Mouse (Mus musculus) heart, embryonic 12.5 days (tissue): ENCODE measurements around the gene Adgrg6. TPM values are rescaled to one million over a fixed set of nuclear protein-coding genes. Genes with fewer than 3 reads are reported as not detected.

Experiments
- ATAC-seq: fragments of 200-750 bp; cut with Nextera tagmentation; 2 replicates; pipeline ENCODE4 v1.8.0; 2017; ENCODE audit warnings: moderate TSS enrichment, moderate library complexity; ENCODE audit not compliant: insufficient number of reproducible peaks, low FRiP score
- H3K27ac ChIP-seq: fragments of 300-500 bp; sonication (generic); 2 replicates; pipeline ENCODE4 v1.5.1; 2016; ENCODE audit warnings: mild to moderate bottlenecking, moderate library complexity; ENCODE audit not compliant: poor library complexity, severe bottlenecking
- H3K27me3 ChIP-seq: fragments of 300-500 bp; sonication (generic); replicated peaks from 2 replicates; pipeline ENCODE4 v1.6.1; 2016; ENCODE audit warnings: mild to moderate bottlenecking, moderate library complexity
- H3K36me3 ChIP-seq: fragments of 300-500 bp; sonication (generic); 2 replicates; pipeline ENCODE4 v1.6.1; 2016; ENCODE audit warnings: mild to moderate bottlenecking, moderate library complexity
- H3K4me1 ChIP-seq: fragments of 300-500 bp; sonication (generic); replicated peaks from 2 replicates; pipeline ENCODE4 v1.6.1; 2016; ENCODE audit warnings: mild to moderate bottlenecking
- H3K4me2 ChIP-seq: fragments of 300-500 bp; sonication (generic); 2 replicates; pipeline ENCODE4 v1.6.1; 2016; ENCODE audit warnings: mild to moderate bottlenecking, moderate library complexity
- H3K4me3 ChIP-seq: fragments of 300-500 bp; sonication (generic); 2 replicates; pipeline ENCODE4 v1.5.1; 2016; ENCODE audit warnings: mild to moderate bottlenecking
- H3K9ac ChIP-seq: fragments of 300-500 bp; sonication (generic); 2 replicates; pipeline ENCODE4 v1.6.1; 2016; ENCODE audit warnings: mild to moderate bottlenecking, moderate library complexity
- H3K9me3 ChIP-seq: fragments of 300-500 bp; sonication (generic); replicated peaks from 2 replicates; pipeline ENCODE4 v1.6.1; 2016; ENCODE audit warnings: mild to moderate bottlenecking, moderate library complexity
- WGBS: fragments of 180-500 bp; shearing (Covaris S2); methylation state at CpG from one replicate; pipeline ENCODE4 v1.1.7; 2016; 5-methylcytosine and 5-hydroxymethylcytosine counted together
- polyA plus RNA-seq: library from polyadenylated mRNA; unstranded; fragments of >200 nt; fragmentation: Nextera tagmentation; extraction: Ambion mirVana; gene quantifications from 2 replicates; pipeline ENCODE4 v1.2.1, GENCODE M21; 2016

Adgrg6 gene
- 28.4 and 33.8 TPM in 2 replicates for polyA plus RNA-seq

DNA sequence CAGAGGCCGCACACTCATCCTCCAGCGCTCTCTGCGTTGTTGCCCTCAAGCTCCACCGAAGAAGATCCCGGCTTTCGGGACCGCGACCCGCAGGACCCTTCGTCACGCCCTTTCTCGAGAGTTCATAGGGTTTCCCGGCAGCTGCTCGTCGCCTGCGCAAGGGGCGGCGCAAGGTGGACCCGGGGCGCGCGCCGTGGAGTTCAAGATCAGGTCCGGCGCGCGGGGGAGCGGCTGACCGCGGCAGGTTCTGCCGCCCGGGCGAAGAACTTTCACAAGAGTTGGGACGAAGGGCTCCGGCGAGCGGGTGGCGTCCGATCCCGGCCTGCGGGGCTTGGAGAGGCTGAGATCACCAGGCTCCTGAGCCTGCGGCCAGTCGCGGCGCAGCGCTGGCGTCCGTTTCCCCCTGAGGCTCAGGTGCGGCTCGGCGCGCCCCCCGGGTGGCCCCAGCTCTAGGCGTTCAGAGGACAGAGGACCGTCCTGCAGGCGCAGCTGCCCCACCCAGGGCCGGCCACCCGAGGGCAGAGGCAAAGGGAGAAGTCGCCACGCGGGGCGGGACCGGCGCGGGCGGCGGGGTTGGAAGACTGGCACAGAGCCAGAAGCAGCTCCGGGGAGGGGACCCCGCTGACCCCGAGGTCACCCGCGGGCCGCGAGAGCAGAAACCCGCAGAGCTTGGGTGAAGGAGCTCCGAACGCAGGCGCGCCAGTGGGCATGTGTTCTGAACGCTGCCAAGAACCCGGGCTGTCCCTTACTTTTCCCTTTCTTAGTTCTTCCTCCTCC, at the start of gene Adgrg6:
Adgrg6 (minus strand) TSS at position 719 of the 777 bp plus-strand sequence.
- ATAC-seq = peak; percentile 80
- Histone ChIP-seq H3K4me2 (peak within 1 kb of the TSS; percentile 99), H3K4me3 (peak within 1 kb of the TSS; percentile 70), H3K9ac (peak within 1 kb of the TSS; percentile 87), H3K4me1 (0 out of 2 replicates have a peak, but pooled peaks cover 3% of the 10 kb centered on the region), H3K27me3 (0 out of 2 replicates have a peak, but pooled peaks cover 6% of the 10 kb centered on the region), H3K9me3 (no peaks in the 10 kb centered on the region), H3K36me3 (no peaks in the 10 kb centered on the region), H3K27ac (peak within 1 kb of the TSS; percentile 49)
- WGBS = under 1% methylated on average over 81 of the region's 81 CpGs

DNA sequence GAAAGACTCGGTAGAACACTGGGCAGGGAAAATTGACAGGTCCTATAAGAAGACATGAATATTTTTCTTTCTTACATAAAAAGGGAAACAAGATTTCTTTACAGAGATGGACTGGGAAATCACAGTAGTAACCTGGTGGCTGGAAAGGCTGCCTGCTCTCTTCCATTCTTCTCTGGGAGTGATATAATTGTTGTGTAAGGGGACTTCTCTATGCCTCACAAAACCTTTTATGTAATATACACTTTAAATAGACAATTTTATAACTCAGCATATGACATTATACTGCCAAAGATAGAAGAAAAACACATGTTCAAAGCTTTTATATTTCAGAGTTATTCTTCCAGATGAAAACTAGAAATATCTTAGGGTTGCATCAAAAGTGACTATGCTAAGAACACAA, 46.8 kb upstream of the Adgrg6 start:
- H3K4me3 ChIP-seq = no peak overlapping the region
- no peak overlapping the region for H3K4me2 ChIP-seq
- no peak overlapping the region for H3K27ac ChIP-seq
- WGBS = 87% methylated on average over 1 of the region's 1 CpGs
- 0 out of 2 replicates have a peak, but pooled peaks cover 3% of the 10 kb centered on the region for H3K9me3 ChIP-seq
- no peak overlapping the region for H3K9ac ChIP-seq
- H3K36me3 ChIP-seq = no peaks in the 10 kb centered on the region
- H3K27me3 ChIP-seq = peaks cover under 1% of the 10 kb centered on the region; the same call in 1 of the 2 replicates
- no peak for ATAC-seq
- peaks cover 7% of the 10 kb centered on the region; the same call in 1 of the 2 replicates for H3K4me1 ChIP-seq

DNA sequence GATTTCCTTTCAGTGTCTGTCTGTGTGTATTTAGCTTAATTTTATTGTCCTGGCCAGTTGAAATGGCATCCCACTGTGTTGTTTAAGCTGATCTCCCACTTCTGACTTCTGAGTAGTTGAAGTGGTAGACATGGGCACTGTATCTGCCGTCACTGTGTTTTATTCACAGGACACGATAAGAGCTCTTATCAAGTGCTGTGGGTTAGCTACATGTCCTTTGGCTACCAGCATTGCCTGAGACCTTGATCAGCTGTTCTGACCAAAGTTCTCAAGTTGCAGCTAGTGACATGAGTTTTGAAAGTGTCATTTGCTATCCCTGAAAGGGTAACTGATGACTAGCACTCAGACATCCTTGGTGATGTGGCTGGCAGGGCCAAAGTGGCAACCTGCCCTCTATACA, 45.4 kb upstream of the Adgrg6 start:
- no peak overlapping the region for H3K9ac ChIP-seq
- WGBS = 30% methylated on average over 2 of the region's 2 CpGs
- no peak overlapping the region for H3K4me2 ChIP-seq
- H3K9me3 ChIP-seq = 0 out of 2 replicates have a peak, but pooled peaks cover 3% of the 10 kb centered on the region
- no peaks in the 10 kb centered on the region for H3K36me3 ChIP-seq
- H3K4me3 ChIP-seq = no peak overlapping the region
- ATAC-seq = no peak
- H3K4me1 ChIP-seq = 0 out of 2 replicates have a peak, but pooled peaks cover 3% of the 10 kb centered on the region
- peaks cover 3% of the 10 kb centered on the region; the same call in 1 of the 2 replicates for H3K27me3 ChIP-seq
- no peak overlapping the region for H3K27ac ChIP-seq

DNA sequence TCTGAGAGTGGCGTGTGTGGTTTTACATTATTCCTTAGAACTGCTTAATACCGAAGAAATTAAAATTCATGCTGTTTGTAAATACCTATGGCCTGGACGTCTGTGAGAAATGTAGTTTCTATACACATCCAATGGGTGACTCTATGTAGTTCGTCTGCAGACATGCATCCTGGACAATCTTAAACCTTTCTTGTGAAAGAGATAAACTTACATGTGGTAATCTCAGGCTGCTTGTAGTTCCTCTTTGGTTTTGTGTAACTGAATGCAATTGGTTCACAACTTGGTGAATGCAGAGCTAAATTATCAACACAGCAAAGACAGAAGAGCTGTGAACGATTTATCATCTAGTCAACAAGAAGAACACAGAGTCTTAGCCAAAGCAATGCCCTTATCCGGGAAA, 44.2 kb upstream of the Adgrg6 start:
- Histone ChIP-seq H3K9ac (no peak overlapping the region), H3K27ac (no peak overlapping the region), H3K9me3 (peaks cover 4% of the 10 kb centered on the region; the same call in 1 of the 2 replicates), H3K27me3 (peaks cover 7% of the 10 kb centered on the region), H3K36me3 (no peaks in the 10 kb centered on the region), H3K4me3 (no peak overlapping the region), H3K4me1 (0 out of 2 replicates have a peak, but pooled peaks cover 3% of the 10 kb centered on the region), H3K4me2 (no peak overlapping the region)
- no peak for ATAC-seq
- WGBS = 72% methylated on average over 6 of the region's 6 CpGs

GRCm38 (mm10) chr10:14583496-14583895, 38.0 kb upstream of the Adgrg6 start:
- Histone ChIP-seq H3K36me3 (no peaks in the 10 kb centered on the region), H3K9me3 (peaks cover 4% of the 10 kb centered on the region; the same call in 1 of the 2 replicates), H3K4me2 (no peak overlapping the region), H3K27ac (no peak overlapping the region), H3K9ac (no peak overlapping the region), H3K27me3 (peaks cover 7% of the 10 kb centered on the region; the same call in 1 of the 2 replicates), H3K4me1 (no peaks in the 10 kb centered on the region), H3K4me3 (no peak overlapping the region)
- ATAC-seq = no peak
- WGBS = 71% methylated on average over 1 of the region's 1 CpGs

DNA sequence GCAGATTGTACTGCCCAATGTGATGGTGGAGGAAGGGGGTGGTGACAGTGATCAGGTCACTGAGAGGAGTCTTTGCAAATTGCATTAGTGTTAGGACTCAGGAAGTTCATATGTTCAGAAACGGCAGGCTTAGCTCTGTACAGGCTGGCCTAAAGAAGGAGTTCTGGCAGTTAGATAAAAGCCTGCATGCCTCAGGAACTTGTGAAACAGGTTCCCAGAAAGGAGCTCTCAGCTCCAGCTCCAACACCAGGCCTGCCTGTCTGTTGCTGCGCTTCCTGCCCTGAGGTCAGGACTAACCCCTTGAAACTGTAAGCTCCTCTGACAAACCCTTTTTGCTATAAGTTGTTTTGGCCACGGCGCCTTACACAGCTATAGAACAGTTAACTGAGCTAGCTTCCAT, 28.8 kb upstream of the Adgrg6 start:
- Histone ChIP-seq H3K9ac (no peak overlapping the region), H3K36me3 (no peaks in the 10 kb centered on the region), H3K4me2 (no peak overlapping the region), H3K27me3 (no peaks in the 10 kb centered on the region), H3K4me3 (no peak overlapping the region), H3K4me1 (no peaks in the 10 kb centered on the region), H3K27ac (no peak overlapping the region), H3K9me3 (no peaks in the 10 kb centered on the region)
- WGBS = 62% methylated on average over 4 of the region's 4 CpGs
- no peak for ATAC-seq

GRCm38 (mm10) chr10:14571143-14571542, 25.7 kb upstream of the Adgrg6 start:
- H3K4me1 ChIP-seq = no peaks in the 10 kb centered on the region
- no peak overlapping the region for H3K27ac ChIP-seq
- ATAC-seq = no peak
- no peak overlapping the region for H3K4me3 ChIP-seq
- no peak overlapping the region for H3K9ac ChIP-seq
- H3K4me2 ChIP-seq = no peak overlapping the region
- no peaks in the 10 kb centered on the region for H3K27me3 ChIP-seq
- no peaks in the 10 kb centered on the region for H3K36me3 ChIP-seq
- no peaks in the 10 kb centered on the region; the same call in 1 of the 2 replicates for H3K9me3 ChIP-seq

DNA sequence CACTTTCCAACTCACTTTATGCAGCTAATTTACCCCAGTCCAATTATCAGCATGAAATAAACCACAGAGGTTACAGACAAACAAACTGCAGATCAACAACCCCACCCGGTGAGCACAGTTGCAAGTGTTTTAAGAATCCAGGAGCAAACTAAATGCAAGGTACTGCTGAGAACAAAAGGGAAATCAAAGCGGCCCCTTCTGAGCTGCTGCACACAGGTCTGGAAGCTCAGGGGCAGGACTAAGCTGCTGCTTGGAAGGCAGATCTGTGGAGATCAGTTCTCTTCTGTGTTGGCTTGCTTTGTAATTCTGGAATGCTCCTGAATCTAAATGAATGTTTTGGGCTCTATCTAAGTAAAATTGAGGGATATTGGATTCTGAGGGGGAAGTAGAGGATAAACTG, 25.2 kb upstream of the Adgrg6 start:
- no peak overlapping the region for H3K4me2 ChIP-seq
- H3K9ac ChIP-seq = no peak overlapping the region
- H3K27me3 ChIP-seq = no peaks in the 10 kb centered on the region
- no peak overlapping the region for H3K4me3 ChIP-seq
- ATAC-seq = no peak
- no peaks in the 10 kb centered on the region for H3K36me3 ChIP-seq
- no peaks in the 10 kb centered on the region for H3K4me1 ChIP-seq
- no peaks in the 10 kb centered on the region; the same call in 1 of the 2 replicates for H3K9me3 ChIP-seq
- H3K27ac ChIP-seq = no peak overlapping the region
- WGBS = 22% methylated on average over 2 of the region's 2 CpGs

DNA sequence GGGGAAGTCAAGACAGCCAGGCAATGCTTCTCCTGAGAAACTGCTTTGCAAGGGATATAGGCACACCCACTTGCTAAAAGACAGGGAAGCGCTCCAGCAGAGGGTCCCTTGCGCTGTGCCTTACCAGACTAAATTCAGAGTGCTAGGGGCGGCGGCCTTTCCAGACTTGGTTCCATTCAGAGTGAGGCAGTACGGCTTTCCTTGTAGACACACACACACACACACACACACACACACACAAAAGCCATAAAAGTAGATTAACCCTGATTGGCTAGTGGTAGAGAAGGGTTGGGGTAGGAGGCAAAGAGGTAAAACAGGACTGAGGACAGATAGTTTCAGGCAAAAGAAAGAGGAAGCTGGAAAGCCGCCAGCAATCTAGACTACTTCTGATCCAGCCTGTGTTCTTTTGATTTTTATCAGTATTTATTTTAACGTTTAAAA, 672 bp upstream of the Adgrg6 start:
- Histone ChIP-seq H3K27ac (no peak overlapping the region), H3K27me3 (0 out of 2 replicates have a peak, but pooled peaks cover 6% of the 10 kb centered on the region), H3K4me2 (peak overlapping the region; percentile 50), H3K9ac (no peak overlapping the region), H3K4me1 (0 out of 2 replicates have a peak, but pooled peaks cover 3% of the 10 kb centered on the region), H3K9me3 (no peaks in the 10 kb centered on the region), H3K4me3 (no peak overlapping the region; the same call in 1 of the 2 replicates), H3K36me3 (no peaks in the 10 kb centered on the region)
- 32% methylated on average over 7 of the region's 7 CpGs for WGBS
- no peak for ATAC-seq

DNA sequence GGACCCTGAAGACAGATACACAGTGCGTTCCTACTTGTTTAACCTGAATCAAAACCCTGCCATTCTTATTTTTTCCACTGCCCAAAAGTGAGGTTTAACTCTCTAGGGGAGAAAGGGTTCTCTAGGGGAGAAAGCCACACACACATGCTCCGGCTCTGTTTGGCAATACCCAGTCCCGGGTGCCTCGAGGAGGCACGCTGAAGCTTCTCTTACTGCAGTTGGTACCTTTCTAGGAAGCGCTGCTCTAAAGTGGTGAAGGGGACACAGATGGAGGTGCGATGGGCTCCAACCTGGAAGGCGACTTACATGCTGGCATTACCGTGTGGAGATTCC, 885 bp downstream of the Adgrg6 start:
- H3K4me2 ChIP-seq = peak overlapping the region; percentile 99
- ATAC-seq = 0 out of 2 replicates have a peak, but pooled peaks have one; percentile 12
- 0 out of 2 replicates have a peak, but pooled peaks cover 8% of the 10 kb centered on the region for H3K4me1 ChIP-seq
- H3K9ac ChIP-seq = peak overlapping the region; percentile 87
- H3K27ac ChIP-seq = peak overlapping the region; percentile 49
- peak overlapping the region; percentile 70 for H3K4me3 ChIP-seq
- H3K36me3 ChIP-seq = no peaks in the 10 kb centered on the region
- no peaks in the 10 kb centered on the region for H3K9me3 ChIP-seq
- WGBS = 3% methylated on average over 9 of the region's 9 CpGs
- 0 out of 2 replicates have a peak, but pooled peaks cover 6% of the 10 kb centered on the region for H3K27me3 ChIP-seq

GRCm38 (mm10) chr10:14543511-14544067, 1.9 kb downstream of the Adgrg6 start:
- Histone ChIP-seq H3K9me3 (no peaks in the 10 kb centered on the region), H3K27me3 (0 out of 2 replicates have a peak, but pooled peaks cover 6% of the 10 kb centered on the region), H3K9ac (peak overlapping the region; percentile 87; the same call in 1 of the 2 replicates), H3K4me1 (0 out of 2 replicates have a peak, but pooled peaks cover 8% of the 10 kb centered on the region), H3K4me2 (peak overlapping the region; percentile 99), H3K27ac (peak overlapping the region; percentile 49; the same call in 1 of the 2 replicates), H3K4me3 (peak overlapping the region; percentile 70), H3K36me3 (no peaks in the 10 kb centered on the region)
- 50% methylated on average over 8 of the region's 8 CpGs for WGBS
- ATAC-seq = no peak
